Mouse (Mus musculus) heart, adult 2 months (tissue): ENCODE results near the gene Psme3. TPM values are rescaled to one million over a fixed set of nuclear protein-coding genes. Genes with fewer than 3 reads are reported as not detected.

Source experiments
- DNase-seq, 2 experiments: peaks; one replicate each; pipeline ENCODE4 v3.0.0; 2021
- H3K27ac ChIP-seq: fragments of 200-600 bp; 2 replicates; pipeline ENCODE4 v1.8.1; 2022
- H3K27me3 ChIP-seq: fragments of 200-500 bp; 2 replicates; pipeline ENCODE4 v1.6.1; 2012; ENCODE audit warnings: mild to moderate bottlenecking, low read length, inconsistent platforms, mixed read lengths; ENCODE audit not compliant: control insufficient read depth, insufficient read depth
- H3K36me3 ChIP-seq: fragments of 200-500 bp; 2 replicates; pipeline ENCODE4 v1.6.1; 2012; ENCODE audit warnings: low read length, inconsistent platforms; ENCODE audit not compliant: control insufficient read depth, insufficient read depth
- H3K4me1 ChIP-seq: fragments of 200-500 bp; 2 replicates; pipeline ENCODE4 v1.6.1; 2011; ENCODE audit warnings: low read length; ENCODE audit not compliant: control insufficient read depth, insufficient read depth
- H3K4me3 ChIP-seq: fragments of 200-600 bp; 2 replicates; pipeline ENCODE4 v1.8.1; 2022
- H3K79me2 ChIP-seq: fragments of 200-500 bp; replicated peaks from 2 replicates; pipeline ENCODE4 v1.6.1; 2012; ENCODE audit warnings: mild to moderate bottlenecking, inconsistent platforms, low read length, moderate library complexity, mixed read lengths; ENCODE audit not compliant: control insufficient read depth, insufficient read depth
- H3K9ac ChIP-seq: fragments of 200-500 bp; 2 replicates; pipeline ENCODE4 v1.6.1; 2012; ENCODE audit warnings: low read depth, mild to moderate bottlenecking, control low read depth, inconsistent platforms, low read length, mixed read lengths
- CTCF ChIP-seq: fragments of 200-600 bp; IDR thresholded peaks from 2 replicates; pipeline ENCODE4 v1.8.1; 2022; ENCODE audit warnings: antibody characterized with exemption, mild to moderate bottlenecking, moderate library complexity
- EP300 ChIP-seq: fragments of 200-500 bp; IDR thresholded peaks from 2 replicates; pipeline ENCODE4 v1.6.1; 2011; ENCODE audit warnings: low read depth, low read length, control low read depth; ENCODE audit not compliant: insufficient read depth
- POLR2A ChIP-seq: fragments of 200-500 bp; IDR thresholded peaks from 2 replicates; pipeline ENCODE4 v1.6.1; 2011; ENCODE audit warnings: mild to moderate bottlenecking, low read depth, low read length, control low read depth; ENCODE audit not compliant: insufficient read depth
- WGBS: fragments of 180-500 bp; shearing (Covaris S2); methylation state at CpG from one replicate; pipeline ENCODE4 v1.1.7; 2018; 5-methylcytosine and 5-hydroxymethylcytosine counted together
- intact Hi-C: fragments of 180-260 bp; cut with DNase I; formaldehyde crosslinking; loops from one replicate; pipeline ENCODE4 v1.15.1; 2025
- polyA plus RNA-seq: library from polyadenylated mRNA; depleted of rRNA; stranded (reverse); fragments of >200 nt; gene quantifications from 2 replicates; pipeline ENCODE4 v1.2.3, GENCODE M21; 2012
- total RNA-seq, 2 experiments: library from RNA; stranded (reverse); gene quantifications; 2 replicates each; pipeline ENCODE4 v1.2.3; 2021

Psme3 gene
- total and polyA plus RNA-seq, 3 experiments: 55.5 to 112 (median 81.9) TPM

DNA sequence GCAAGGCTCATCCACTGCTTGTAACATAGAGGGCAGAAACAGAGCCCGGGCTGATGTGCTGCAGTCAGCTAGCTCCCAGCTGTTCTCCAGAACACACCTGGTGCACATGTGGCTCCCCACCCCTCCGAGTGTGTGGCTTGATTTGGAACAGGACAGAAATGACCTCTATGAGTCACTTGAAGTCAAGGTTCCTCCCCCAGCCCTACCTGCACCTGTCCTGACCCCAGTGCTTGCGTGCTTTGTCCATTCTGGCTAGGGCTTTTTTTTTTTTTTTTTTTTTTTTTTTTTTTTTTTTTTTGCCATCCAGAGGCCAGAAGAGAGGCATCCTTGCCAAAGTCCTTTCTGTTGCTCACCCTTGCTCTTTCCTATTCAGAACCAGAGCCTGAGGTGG, 35.7 kb downstream of the Psme3 start:
- Histone ChIP-seq H3K9ac (no peak overlapping the region), H3K27me3 (no peaks in the 10 kb centered on the region), H3K36me3 (no peaks in the 10 kb centered on the region), H3K79me2 (no peaks in the 10 kb centered on the region), H3K4me1 (no peaks in the 10 kb centered on the region), H3K4me3 (no peak overlapping the region), H3K27ac (no peak overlapping the region)
- 76% methylated on average over 3 of the region's 3 CpGs for WGBS
- TF ChIP-seq EP300 (no peak), CTCF (no peak), POLR2A (no peak)
- intact Hi-C loops: no loop called here
- no peak for DNase-seq

DNA sequence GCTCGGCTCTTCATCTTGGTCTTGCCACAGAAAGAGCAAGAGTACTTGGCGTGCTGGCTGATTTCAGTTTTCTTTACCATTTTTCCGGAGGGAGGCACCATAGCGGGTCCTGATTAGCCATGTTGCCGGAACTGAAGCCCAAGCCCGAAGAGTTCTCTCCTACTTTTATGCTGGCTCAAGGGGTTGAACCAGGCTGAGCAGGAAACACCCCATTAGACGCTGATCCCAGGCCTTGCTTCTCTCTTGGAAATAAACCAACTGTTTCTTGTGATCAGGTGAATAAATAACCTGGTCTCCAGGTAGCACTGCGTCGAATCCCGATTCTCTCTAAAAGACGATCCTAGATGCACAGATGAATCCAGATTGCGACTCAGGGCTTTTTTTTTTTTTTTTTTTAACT, 37.4 kb downstream of the Psme3 start:
- Histone ChIP-seq H3K36me3 (no peaks in the 10 kb centered on the region), H3K9ac (no peak overlapping the region), H3K27me3 (no peaks in the 10 kb centered on the region), H3K4me1 (no peaks in the 10 kb centered on the region), H3K4me3 (no peak overlapping the region), H3K79me2 (no peaks in the 10 kb centered on the region), H3K27ac (no peak overlapping the region)
- TF ChIP-seq CTCF (no peak), POLR2A (no peak), EP300 (no peak)
- WGBS: 87% methylated on average over 12 of the region's 12 CpGs
- intact Hi-C loops: no loop called here
- no peak for DNase-seq

DNA sequence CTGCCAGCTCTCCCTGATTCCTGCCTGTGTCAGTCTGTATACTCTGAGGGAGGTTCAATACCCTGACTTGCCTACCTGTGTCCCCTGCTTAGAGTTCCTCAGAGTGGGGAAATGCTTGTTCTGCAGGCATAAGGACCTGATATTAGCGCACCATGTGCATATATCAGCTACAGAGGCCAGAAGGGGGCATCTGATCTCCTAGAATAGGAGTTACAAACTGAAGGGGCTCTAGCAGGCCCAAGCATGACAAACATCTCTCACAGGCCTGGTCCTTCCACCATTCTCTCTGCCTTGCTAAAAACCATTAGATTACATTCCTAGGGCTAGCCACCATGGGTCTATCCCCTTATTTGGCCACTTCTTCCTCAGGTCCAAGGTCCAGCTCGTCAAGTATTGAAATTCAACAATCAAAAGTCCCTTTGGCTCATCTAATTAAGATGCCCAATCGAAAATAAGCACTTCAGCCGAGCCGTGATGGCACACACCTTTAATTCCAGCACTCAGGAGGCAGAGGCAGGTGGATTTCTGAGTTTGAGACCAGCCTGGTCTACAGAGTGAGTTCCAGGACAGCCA, 38.5 kb downstream of the Psme3 start:
- Histone ChIP-seq H3K36me3 (no peaks in the 10 kb centered on the region), H3K9ac (no peak overlapping the region), H3K79me2 (no peaks in the 10 kb centered on the region), H3K4me1 (peaks cover 2% of the 10 kb centered on the region; the same call in 1 of the 2 replicates), H3K27ac (no peak overlapping the region), H3K4me3 (no peak overlapping the region), H3K27me3 (no peaks in the 10 kb centered on the region)
- 88% methylated on average over 5 of the region's 5 CpGs for WGBS
- DNase-seq: no peak
- no peak for TF ChIP-seq EP300
- TF ChIP-seq POLR2A: no peak
- TF ChIP-seq CTCF: no peak
- intact Hi-C loops: no loop called here

DNA sequence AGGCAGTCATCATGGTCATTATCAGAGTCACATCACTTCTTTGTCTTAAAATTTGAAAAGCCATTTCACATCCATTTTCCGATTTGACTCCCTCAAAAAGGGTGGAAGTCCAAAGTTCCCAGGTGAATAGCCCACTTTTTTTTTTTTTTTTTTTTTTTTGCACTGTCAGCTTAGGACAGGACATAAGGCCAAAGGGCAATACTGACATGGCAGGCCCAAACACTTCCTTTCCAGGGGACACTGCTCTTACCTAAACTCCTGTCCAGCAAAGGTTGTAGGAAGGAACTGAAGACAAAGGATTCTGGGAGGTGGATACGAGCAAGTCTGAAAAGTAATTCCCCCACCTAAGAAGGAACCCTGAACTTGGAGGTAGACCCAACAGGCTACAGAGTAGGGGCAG, 39.9 kb downstream of the Psme3 start:
- no peak overlapping the region for H3K9ac ChIP-seq
- no peak overlapping the region for H3K4me3 ChIP-seq
- TF ChIP-seq POLR2A (no peak), CTCF (no peak), EP300 (no peak)
- DNase-seq: no peak
- peaks cover 6% of the 10 kb centered on the region; the same call in 1 of the 2 replicates for H3K4me1 ChIP-seq
- H3K36me3 ChIP-seq: no peaks in the 10 kb centered on the region
- WGBS: 79% methylated on average over 2 of the region's 2 CpGs
- intact Hi-C loops: no loop called here
- H3K27me3 ChIP-seq: no peaks in the 10 kb centered on the region
- H3K27ac ChIP-seq: no peak overlapping the region
- H3K79me2 ChIP-seq: no peaks in the 10 kb centered on the region

DNA sequence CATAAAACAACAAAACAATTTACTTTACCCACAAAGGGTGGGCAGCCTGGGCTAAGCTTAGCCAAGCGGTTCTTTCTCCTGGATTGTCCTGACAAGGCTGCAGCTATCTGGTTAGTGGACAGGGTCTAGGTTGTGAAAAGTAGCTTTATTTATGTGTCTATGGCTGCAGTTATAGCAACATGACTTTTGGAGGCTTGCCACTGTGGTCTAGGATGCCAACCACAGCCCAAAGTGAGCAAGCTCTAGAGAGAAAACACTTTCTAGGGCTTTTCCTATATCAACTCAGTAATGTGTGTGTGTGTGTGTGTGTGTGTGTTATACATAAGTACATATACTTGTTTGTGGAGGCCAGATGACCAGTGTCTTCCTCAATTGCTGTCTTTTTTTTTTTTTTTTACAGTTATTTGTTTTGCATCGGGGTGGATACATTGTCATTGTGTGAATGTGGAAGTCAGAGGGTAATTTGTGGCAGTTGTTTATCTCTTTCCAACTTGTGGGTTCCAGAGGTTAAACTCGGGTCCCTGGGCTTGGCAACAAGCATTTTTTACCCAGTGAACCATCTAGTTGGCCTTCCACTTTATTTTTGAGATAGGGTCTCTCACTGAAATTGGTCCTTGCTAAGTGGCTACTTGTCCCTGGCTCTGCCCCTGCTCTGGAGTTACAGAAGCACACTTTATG, 41.6 kb downstream of the Psme3 start:
- H3K79me2 ChIP-seq: no peaks in the 10 kb centered on the region
- no peak for DNase-seq
- H3K4me1 ChIP-seq: peaks cover 11% of the 10 kb centered on the region
- H3K4me3 ChIP-seq: no peak overlapping the region
- TF ChIP-seq CTCF: no peak
- TF ChIP-seq EP300: no peak
- TF ChIP-seq POLR2A: no peak
- H3K36me3 ChIP-seq: no peaks in the 10 kb centered on the region
- intact Hi-C loops: no loop called here
- H3K27ac ChIP-seq: no peak overlapping the region
- WGBS: 43% methylated on average over 3 of the region's 3 CpGs
- H3K27me3 ChIP-seq: no peaks in the 10 kb centered on the region
- no peak overlapping the region for H3K9ac ChIP-seq

DNA sequence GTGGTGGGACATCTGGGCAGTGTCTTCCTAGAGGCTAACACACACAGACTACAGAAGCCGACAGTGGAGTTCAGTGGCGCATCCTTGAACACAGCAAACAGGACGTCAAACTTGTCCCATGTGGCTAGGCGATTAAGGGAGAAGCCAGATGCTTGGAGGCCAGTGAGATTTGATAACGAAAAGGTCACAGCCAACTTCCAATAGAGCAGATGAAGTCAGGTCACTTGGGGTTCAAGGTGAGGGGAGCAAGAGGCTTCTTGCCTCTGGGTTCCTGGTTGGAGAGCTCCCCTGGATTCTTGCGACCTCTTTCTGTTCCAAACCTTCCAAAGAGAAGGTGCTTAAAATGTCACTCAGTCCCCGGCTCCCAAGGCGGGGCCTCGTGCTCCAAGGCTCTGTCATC, 43.8 kb downstream of the Psme3 start:
- TF ChIP-seq CTCF (no peak), EP300 (0 out of 2 replicates have a peak, but pooled peaks have one; percentile 39)
- Histone ChIP-seq H3K4me1 (peaks cover 11% of the 10 kb centered on the region), H3K79me2 (no peaks in the 10 kb centered on the region), H3K27ac (peak overlapping the region; percentile 75), H3K36me3 (no peaks in the 10 kb centered on the region), H3K27me3 (no peaks in the 10 kb centered on the region), H3K4me3 (no peak overlapping the region), H3K9ac (no peak overlapping the region)
- DNase-seq: peak in 1 of 2 experiments; percentile 17
- intact Hi-C loops: loop anchor here (1.0 kb wide), 1 partner anchor 29 kb away; the partner anchor contains the start of gene Aoc3
- 45% methylated on average over 9 of the region's 9 CpGs for WGBS
